Mouse (Mus musculus) thymus, postnatal 0 days (tissue): ENCODE data around the gene Dscaml1. TPM values are rescaled to one million over a fixed set of nuclear protein-coding genes. Genes with fewer than 3 reads are reported as not detected.

ENCODE experiments used
- DNase-seq: peaks from one replicate; pipeline ENCODE4 v3.0.0-alpha.2; 2015; ENCODE audit warnings: low spot score
- polyA plus RNA-seq: library from polyadenylated mRNA; unstranded; fragments of >200 nt; fragmentation: Nextera tagmentation; extraction: Ambion mirVana; gene quantifications from 2 replicates; pipeline ENCODE4 v1.2.1, GENCODE M21; 2015

Dscaml1 gene
- 1.8 and 2.1 TPM in 2 replicates for polyA plus RNA-seq

- no peak for DNase-seq
Observed at GRCm38 (mm10) chr9:45426456-45426855, at the start of gene Dscaml1. Gene Dscaml1 (plus strand): TSS chr9:45426628.

- no peak for DNase-seq
Observed at GRCm38 (mm10) chr9:45376883-45377282, 49.5 kb upstream of the Dscaml1 start.

GRCm38 (mm10) chr9:45380411-45381251, 45.8 kb upstream of the Dscaml1 start:
- DNase-seq = no peak

GRCm38 (mm10) chr9:45382336-45382735, 44.1 kb upstream of the Dscaml1 start:
- DNase-seq = no peak

GRCm38 (mm10) chr9:45382834-45383233, 43.6 kb upstream of the Dscaml1 start:
- DNase-seq = no peak

- no peak for DNase-seq
Observed at GRCm38 (mm10) chr9:45383883-45384282, 42.5 kb upstream of the Dscaml1 start.

- DNase-seq = no peak
Observed at GRCm38 (mm10) chr9:45386698-45387097, 39.7 kb upstream of the Dscaml1 start.

GRCm38 (mm10) chr9:45388385-45388994, 37.9 kb upstream of the Dscaml1 start:
- peak; percentile 82 for DNase-seq

GRCm38 (mm10) chr9:45389596-45389995, 36.8 kb upstream of the Dscaml1 start:
- no peak for DNase-seq

GRCm38 (mm10) chr9:45391299-45391698, 35.1 kb upstream of the Dscaml1 start:
- no peak for DNase-seq

- no peak for DNase-seq
Observed at GRCm38 (mm10) chr9:45395218-45395617, 31.2 kb upstream of the Dscaml1 start.

- DNase-seq = no peak
Observed at GRCm38 (mm10) chr9:45395796-45396195, 30.6 kb upstream of the Dscaml1 start.

GRCm38 (mm10) chr9:45398336-45398735, 28.1 kb upstream of the Dscaml1 start:
- no peak for DNase-seq

- no peak for DNase-seq
Observed at GRCm38 (mm10) chr9:45399434-45399833, 27.0 kb upstream of the Dscaml1 start, which contains the start of gene Fxyd2. Gene Fxyd2 (plus strand): TSS chr9:45399669.

GRCm38 (mm10) chr9:45401851-45402250, 24.6 kb upstream of the Dscaml1 start:
- DNase-seq = no peak

- no peak for DNase-seq
Observed at GRCm38 (mm10) chr9:45402957-45403356, 23.5 kb upstream of the Dscaml1 start.

GRCm38 (mm10) chr9:45405694-45406093, 20.7 kb upstream of the Dscaml1 start:
- no peak for DNase-seq

GRCm38 (mm10) chr9:45406808-45407207, 19.6 kb upstream of the Dscaml1 start:
- no peak for DNase-seq

GRCm38 (mm10) chr9:45407706-45408675, 18.4 kb upstream of the Dscaml1 start:
- DNase-seq = peak; percentile 51

GRCm38 (mm10) chr9:45410193-45410592, 16.2 kb upstream of the Dscaml1 start:
- no peak for DNase-seq

- no peak for DNase-seq
Observed at GRCm38 (mm10) chr9:45410614-45411013, 15.8 kb upstream of the Dscaml1 start.
